Mouse (Mus musculus) left cerebral cortex, adult 9 months (tissue): Measurements from ENCODE around the gene Rassf2.

Source experiments
- DNase-seq, 2 experiments: peaks; one replicate each; pipeline ENCODE4 v3.0.0; 2022; ENCODE audit warnings: low spot score in 2 of 2

Gene Rassf2

GRCm38 (mm10) chr2:131954835-131955234, 75.2 kb downstream of the Rassf2 start:
- DNase-seq: no peak

DNA sequence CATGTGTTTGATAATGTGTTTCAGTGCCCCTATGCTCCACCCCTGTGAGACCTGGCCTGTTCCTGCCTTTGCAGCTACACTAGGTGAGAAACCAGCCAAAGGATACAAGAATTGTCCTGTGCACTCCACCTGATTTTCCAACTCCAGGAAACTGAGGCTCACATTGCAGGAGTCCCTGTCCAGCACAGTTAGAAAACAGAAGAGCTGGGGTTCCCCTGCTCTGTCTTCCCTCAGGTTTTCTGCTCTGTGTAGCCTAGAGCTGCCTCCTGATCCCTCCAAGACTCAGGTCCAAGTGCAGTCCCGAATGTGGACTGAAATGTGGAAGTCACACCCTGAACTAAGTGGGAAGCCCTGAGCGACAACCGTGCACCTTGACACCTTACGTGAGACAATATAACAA, 76.3 kb downstream of the Rassf2 start:
- DNase-seq: no peak

DNA sequence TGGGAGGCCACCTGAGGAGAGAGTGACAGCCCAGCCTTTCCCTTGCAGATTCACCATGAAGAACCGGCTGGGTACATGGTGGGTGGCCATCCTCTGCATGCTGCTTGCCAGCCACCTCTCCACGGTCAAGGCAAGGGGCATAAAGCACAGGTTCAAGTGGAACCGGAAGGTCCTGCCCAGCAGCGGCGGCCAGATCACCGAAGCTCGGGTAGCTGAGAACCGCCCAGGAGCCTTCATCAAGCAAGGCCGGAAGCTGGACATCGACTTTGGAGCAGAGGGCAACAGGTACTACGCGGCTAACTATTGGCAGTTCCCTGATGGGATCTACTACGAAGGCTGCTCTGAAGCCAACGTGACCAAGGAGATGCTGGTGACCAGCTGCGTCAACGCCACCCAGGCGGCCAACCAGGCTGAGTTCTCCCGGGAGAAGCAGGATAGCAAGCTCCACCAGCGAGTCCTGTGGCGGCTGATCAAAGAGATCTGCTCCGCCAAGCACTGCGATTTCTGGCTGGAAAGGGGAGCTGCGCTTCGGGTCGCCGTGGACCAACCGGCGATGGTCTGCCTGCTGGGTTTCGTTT, 77.0 kb downstream of the Rassf2 start:
- DNase-seq: no peak

DNA sequence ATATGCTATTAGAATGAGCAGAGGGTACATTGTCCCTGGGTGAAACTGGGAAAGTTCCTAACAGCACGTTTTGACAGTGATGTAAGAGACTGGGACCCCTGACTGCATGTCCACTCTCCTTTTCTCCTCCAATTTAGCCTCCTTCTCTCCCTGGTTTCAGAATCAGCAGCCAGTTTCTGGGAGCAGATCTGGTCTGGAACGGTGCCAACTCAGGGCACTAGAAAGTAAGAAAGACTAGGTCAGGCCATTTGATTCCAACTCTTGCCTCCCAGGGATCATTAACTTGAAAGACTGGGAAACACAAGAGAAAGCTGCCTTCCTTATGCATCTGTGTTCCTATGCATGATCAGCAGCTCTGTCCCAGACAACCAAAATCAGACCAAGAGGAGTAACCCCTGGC, 77.6 kb downstream of the Rassf2 start:
- no peak for DNase-seq

- DNase-seq: no peak
Observed at GRCm38 (mm10) chr2:131950598-131951095, 79.4 kb downstream of the Rassf2 start, which contains the start of gene Prnd. TSS of gene Prnd (plus strand) at chr2:131950861.

- peak in 1 of 2 experiments; percentile 72 for DNase-seq
Observed at GRCm38 (mm10) chr2:131949767-131950597, 80.1 kb downstream of the Rassf2 start.

DNA sequence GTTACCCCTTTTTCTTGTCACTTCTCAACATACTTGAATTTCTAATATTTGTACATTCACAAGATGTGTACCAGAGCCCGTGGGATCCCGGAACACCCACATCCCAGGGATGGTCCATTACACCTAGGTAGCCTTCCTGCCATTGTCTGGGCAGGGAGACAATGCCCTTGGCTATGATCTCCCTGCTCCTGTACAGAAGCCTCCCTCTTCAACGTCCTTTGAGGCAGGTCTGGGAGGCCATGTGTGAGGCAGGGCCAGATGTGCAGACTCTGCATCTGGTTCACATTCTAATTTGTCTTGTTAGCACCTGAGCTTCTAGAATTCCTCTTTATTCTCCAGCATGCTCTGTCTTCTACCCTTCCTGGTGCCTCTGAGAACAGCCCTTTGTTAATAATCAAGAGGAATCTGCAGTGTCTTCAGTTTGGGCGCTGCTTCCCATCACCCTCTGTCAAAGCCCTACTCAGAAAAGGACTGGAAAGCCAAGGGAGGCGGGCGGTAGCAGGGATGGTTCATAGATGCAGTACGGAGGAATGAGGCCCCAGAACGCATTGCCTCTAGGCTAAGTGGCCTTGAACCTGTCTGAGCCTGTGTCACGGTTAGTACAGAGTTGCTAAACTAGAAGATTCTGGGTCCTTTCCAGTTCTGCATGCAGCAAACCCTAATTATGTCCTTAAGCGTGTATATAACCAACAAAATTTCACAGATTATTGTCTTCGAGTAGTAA, 81.0 kb downstream of the Rassf2 start:
- DNase-seq: no peak

DNA sequence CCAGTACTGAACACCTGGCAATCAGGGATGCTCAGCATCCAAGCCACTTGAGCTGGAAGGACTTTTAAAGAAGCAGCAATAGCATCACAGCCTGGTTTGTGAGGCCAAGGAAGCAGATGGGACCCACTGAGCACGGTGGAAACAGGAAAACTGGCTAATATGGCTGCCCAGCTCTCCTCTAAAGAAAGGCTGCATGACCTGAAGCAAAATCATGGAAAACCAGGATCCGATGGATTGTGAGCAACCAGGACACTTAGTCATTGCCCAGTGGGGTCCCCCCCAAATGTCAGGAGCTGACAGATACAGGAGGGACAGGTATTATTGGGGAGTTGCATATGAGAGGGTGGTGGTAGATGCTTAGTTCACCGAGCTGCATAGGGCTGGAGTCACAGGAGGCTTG, 81.9 kb downstream of the Rassf2 start:
- DNase-seq: no peak

DNA sequence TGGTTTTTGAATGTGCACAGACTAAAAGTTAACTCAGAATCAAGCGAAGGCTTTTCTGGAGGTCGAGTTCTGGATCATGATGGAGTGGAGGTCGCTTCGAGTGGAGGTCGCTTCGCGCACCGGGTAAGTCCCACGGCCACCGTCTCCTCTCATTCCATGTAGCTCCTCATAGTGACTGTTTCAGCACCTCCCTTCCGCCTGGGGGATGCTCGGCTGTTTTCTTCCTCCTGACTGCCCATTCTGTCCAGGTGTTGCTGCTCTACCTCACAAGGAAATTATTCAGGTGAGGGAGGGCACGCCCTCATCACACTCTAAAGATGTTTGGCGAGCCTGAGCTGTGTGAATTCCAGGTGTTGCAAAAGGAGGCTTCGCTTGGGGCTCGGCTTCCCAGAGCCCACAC, 83.7 kb downstream of the Rassf2 start:
- no peak for DNase-seq

- no peak for DNase-seq
Observed at GRCm38 (mm10) chr2:131945765-131946164, 84.3 kb downstream of the Rassf2 start.

GRCm38 (mm10) chr2:131945225-131945624, 84.8 kb downstream of the Rassf2 start:
- no peak for DNase-seq

- no peak for DNase-seq
Observed at GRCm38 (mm10) chr2:131944370-131944769, 85.7 kb downstream of the Rassf2 start.

GRCm38 (mm10) chr2:131941501-131941900, 88.6 kb downstream of the Rassf2 start:
- no peak for DNase-seq

- DNase-seq: no peak
Observed at GRCm38 (mm10) chr2:131940506-131940905, 89.6 kb downstream of the Rassf2 start.
